Mouse (Mus musculus) embryo, embryonic 10.5 days (tissue): Measurements from ENCODE around the gene Tmem220.

Source experiments
- DNase-seq: peaks from one replicate; pipeline ENCODE4 v3.0.0-alpha.2; 2015; ENCODE audit warnings: low spot score

Tmem220 gene

GRCm38 (mm10) chr11:67024867-67025477 is at the start of gene Tmem220:
Gene Tmem220, plus strand, starts transcription at chr11:67025154.
- peak; percentile 99 for DNase-seq

GRCm38 (mm10) chr11:66975606-66976330 is 49.2 kb upstream of the Tmem220 start:
- DNase-seq: no peak

- DNase-seq: no peak
Observed at GRCm38 (mm10) chr11:66981336-66982115, 43.4 kb upstream of the Tmem220 start.

GRCm38 (mm10) chr11:66982794-66983193 is 42.2 kb upstream of the Tmem220 start:
- peak; percentile 62 for DNase-seq

- peak; percentile 33 for DNase-seq
Observed at GRCm38 (mm10) chr11:66983422-66984164, 41.4 kb upstream of the Tmem220 start.

- DNase-seq: peak; percentile 91
Observed at GRCm38 (mm10) chr11:66984165-66985135, 40.5 kb upstream of the Tmem220 start.

GRCm38 (mm10) chr11:66985136-66985702 is 39.7 kb upstream of the Tmem220 start:
- no peak for DNase-seq

GRCm38 (mm10) chr11:66992150-66992549 is 32.8 kb upstream of the Tmem220 start:
- DNase-seq: no peak

- no peak for DNase-seq
Observed at GRCm38 (mm10) chr11:66993674-66994073, 31.3 kb upstream of the Tmem220 start.

- no peak for DNase-seq
Observed at GRCm38 (mm10) chr11:66996446-66996845, 28.5 kb upstream of the Tmem220 start.

- DNase-seq: no peak
Observed at GRCm38 (mm10) chr11:66998467-66999403, 26.2 kb upstream of the Tmem220 start.

GRCm38 (mm10) chr11:67000671-67001070 is 24.3 kb upstream of the Tmem220 start:
- no peak for DNase-seq

- DNase-seq: peak; percentile 72
Observed at GRCm38 (mm10) chr11:67001717-67002116, 23.2 kb upstream of the Tmem220 start.

- no peak for DNase-seq
Observed at GRCm38 (mm10) chr11:67002911-67003310, 22.0 kb upstream of the Tmem220 start.

GRCm38 (mm10) chr11:67007961-67008360 is 17.0 kb upstream of the Tmem220 start:
- DNase-seq: no peak

GRCm38 (mm10) chr11:67008528-67008927 is 16.4 kb upstream of the Tmem220 start:
- no peak for DNase-seq

GRCm38 (mm10) chr11:67010430-67010829 is 14.5 kb upstream of the Tmem220 start:
- DNase-seq: peak; percentile 66

GRCm38 (mm10) chr11:67011635-67012034 is 13.3 kb upstream of the Tmem220 start:
- no peak for DNase-seq

GRCm38 (mm10) chr11:67017801-67018591 is 7.0 kb upstream of the Tmem220 start:
- peak; percentile 53 for DNase-seq
